Mouse (Mus musculus): ENCODE results near the gene Ddi2.

GRCm38 (mm10) chr4:141746578-141747346 lies 23.5 kb upstream of the Ddi2 start, which contains the start of gene Agmat:
- TF ChIP-seq CTCF (conservative IDR thresholded peaks at IDR 0.05; ENCODE audit: low read length) (no peak), POU5F1 (IDR thresholded peaks at IDR 0.05; ENCODE audit: borderline replicate concordance, low read length) (no peak)

All from E14TG2a.4 (cell line).